Mouse (Mus musculus) liver, embryonic 11.5 days (tissue): ENCODE measurements at regions not wholly inside any gene's neighbourhood (a gene's known extent, or its start where the extent isn't known, plus 50 kb on each side); places are given as distances from the start of the nearest gene placed in this dataset.
"Not testable (repeated sequence)": the region's sequence is repeated elsewhere in the genome, so short reads cannot be mapped to it uniquely, and the experiment has no call there.

Experiments used
- ATAC-seq: fragments of 200-750 bp; cut with Nextera tagmentation; replicated peaks from 2 replicates; pipeline ENCODE4 v1.8.0; 2017; ENCODE audit warnings: moderate number of reproducible peaks, mild to moderate bottlenecking, moderate TSS enrichment, moderate library complexity; ENCODE audit not compliant: low FRiP score
- DNase-seq: peaks from one replicate; pipeline ENCODE4 v3.0.0-alpha.2; 2017; ENCODE audit warnings: low spot score
- H3K27ac ChIP-seq: fragments of 300-500 bp; sonication (generic); 2 replicates; pipeline ENCODE4 v1.5.1; 2014; ENCODE audit warnings: mild to moderate bottlenecking, low read depth, low read length, control low read depth
- H3K27me3 ChIP-seq: fragments of 300-500 bp; sonication (generic); replicated peaks from 2 replicates; pipeline ENCODE4 v1.6.1; 2014; ENCODE audit warnings: low read length, mixed read lengths; ENCODE audit not compliant: control insufficient read depth, insufficient read depth
- H3K36me3 ChIP-seq: fragments of 300-500 bp; sonication (generic); 2 replicates; pipeline ENCODE4 v1.6.1; 2014; ENCODE audit warnings: mild to moderate bottlenecking, low read length, moderate library complexity, mixed read lengths; ENCODE audit not compliant: control insufficient read depth, insufficient read depth
- H3K4me1 ChIP-seq: fragments of 300-500 bp; sonication (generic); replicated peaks from 2 replicates; pipeline ENCODE4 v1.6.1; 2014; ENCODE audit warnings: low read length, mixed read lengths; ENCODE audit not compliant: control insufficient read depth, insufficient read depth
- H3K4me2 ChIP-seq: fragments of 300-500 bp; sonication (generic); 2 replicates; pipeline ENCODE4 v1.6.1; 2014; ENCODE audit warnings: mild to moderate bottlenecking, control low read depth, moderate library complexity
- H3K4me3 ChIP-seq: fragments of 300-500 bp; sonication (generic); 2 replicates; pipeline ENCODE4 v1.5.1; 2014; ENCODE audit warnings: low read depth, low read length, control low read depth
- H3K9ac ChIP-seq: fragments of 300-500 bp; sonication (generic); 2 replicates; pipeline ENCODE4 v1.6.1; 2014; ENCODE audit warnings: low read depth, low read length, control low read depth
- H3K9me3 ChIP-seq: fragments of 300-500 bp; sonication (generic); 2 replicates; pipeline ENCODE4 v1.6.1; 2016; ENCODE audit warnings: low read length, inconsistent platforms, mixed read lengths; ENCODE audit not compliant: control insufficient read depth
- WGBS: fragments of 180-500 bp; shearing (Covaris S2); extraction: QIAGEN DNeasy Blood & Tissue Kit; methylation state at CpG from one replicate; pipeline ENCODE4 v1.1.7; 2014; 5-methylcytosine and 5-hydroxymethylcytosine counted together

GRCm38 (mm10) chr10:11780302-11780701 lies 437.1 kb downstream of the Epm2a start:
- H3K4me2 ChIP-seq: no peak overlapping the region
- WGBS: 70% methylated on average over 2 of the region's 2 CpGs
- H3K9ac ChIP-seq: no peak overlapping the region
- DNase-seq (no peak), ATAC-seq (no peak)
- no peak overlapping the region for H3K27ac ChIP-seq
- H3K4me3 ChIP-seq: no peak overlapping the region
- no peaks in the 10 kb centered on the region for H3K9me3 ChIP-seq
- H3K4me1 ChIP-seq: no peaks in the 10 kb centered on the region
- no peaks in the 10 kb centered on the region for H3K27me3 ChIP-seq
- H3K36me3 ChIP-seq: no peaks in the 10 kb centered on the region

GRCm38 (mm10) chr10:11787240-11787639 lies 444.0 kb downstream of the Epm2a start:
- Histone ChIP-seq H3K4me3 (no peak overlapping the region), H3K27me3 (no peaks in the 10 kb centered on the region), H3K9me3 (no peaks in the 10 kb centered on the region), H3K27ac (no peak overlapping the region), H3K4me2 (no peak overlapping the region), H3K36me3 (no peaks in the 10 kb centered on the region), H3K4me1 (no peaks in the 10 kb centered on the region), H3K9ac (no peak overlapping the region)
- no peak for ATAC-seq
- DNase-seq: no peak

- Histone ChIP-seq H3K4me1 (no peaks in the 10 kb centered on the region), H3K4me2 (no peak overlapping the region), H3K9me3 (no peaks in the 10 kb centered on the region), H3K4me3 (no peak overlapping the region), H3K36me3 (no peaks in the 10 kb centered on the region), H3K27ac (no peak overlapping the region), H3K9ac (no peak overlapping the region), H3K27me3 (no peaks in the 10 kb centered on the region)
- no peak for ATAC-seq
- WGBS: 81% methylated on average over 3 of the region's 3 CpGs
- no peak for DNase-seq
Measured at GRCm38 (mm10) chr10:11799510-11799909, 456.3 kb downstream of the Epm2a start.

- H3K27me3 ChIP-seq, H3K36me3 ChIP-seq, H3K9me3 ChIP-seq, H3K4me2 ChIP-seq, H3K9ac ChIP-seq, H3K4me1 ChIP-seq, H3K27ac ChIP-seq, ATAC-seq, DNase-seq, H3K4me3 ChIP-seq: not testable (repeated sequence)
- 81% methylated on average over 13 of the region's 13 CpGs for WGBS
Measured at GRCm38 (mm10) chr10:11801372-11802230, 458.4 kb downstream of the Epm2a start.

- Histone ChIP-seq H3K4me3 (no peak overlapping the region), H3K9ac (no peak overlapping the region), H3K4me1 (no peaks in the 10 kb centered on the region), H3K36me3 (no peaks in the 10 kb centered on the region), H3K9me3 (no peaks in the 10 kb centered on the region), H3K27me3 (no peaks in the 10 kb centered on the region), H3K27ac (no peak overlapping the region), H3K4me2 (no peak overlapping the region)
- DNase-seq (no peak), ATAC-seq (no peak)
- 74% methylated on average over 3 of the region's 3 CpGs for WGBS
Measured at GRCm38 (mm10) chr10:11809255-11809654, 466.1 kb downstream of the Epm2a start.

- no peak overlapping the region for H3K4me3 ChIP-seq
- H3K4me2 ChIP-seq: no peak overlapping the region
- H3K9ac ChIP-seq: no peak overlapping the region
- no peak overlapping the region for H3K27ac ChIP-seq
- WGBS: 71% methylated on average over 3 of the region's 3 CpGs
- H3K27me3 ChIP-seq: no peaks in the 10 kb centered on the region
- no peaks in the 10 kb centered on the region for H3K4me1 ChIP-seq
- H3K9me3 ChIP-seq: no peaks in the 10 kb centered on the region
- no peak for DNase-seq
- no peak for ATAC-seq
- no peaks in the 10 kb centered on the region for H3K36me3 ChIP-seq
Measured at GRCm38 (mm10) chr10:11822418-11822959, 479.3 kb downstream of the Epm2a start.

GRCm38 (mm10) chr10:11841094-11841493 lies 497.9 kb downstream of the Epm2a start:
- ATAC-seq (no peak), DNase-seq (no peak)
- Histone ChIP-seq H3K9ac (no peak overlapping the region), H3K4me1 (no peaks in the 10 kb centered on the region), H3K9me3 (no peaks in the 10 kb centered on the region), H3K27me3 (no peaks in the 10 kb centered on the region), H3K27ac (no peak overlapping the region), H3K36me3 (no peaks in the 10 kb centered on the region), H3K4me2 (no peak overlapping the region), H3K4me3 (no peak overlapping the region)
- WGBS: 81% methylated on average over 5 of the region's 5 CpGs

- ATAC-seq (no peak), DNase-seq (no peak)
- H3K36me3 ChIP-seq: no peaks in the 10 kb centered on the region
- no peak overlapping the region for H3K27ac ChIP-seq
- H3K27me3 ChIP-seq: no peaks in the 10 kb centered on the region
- no peak overlapping the region for H3K9ac ChIP-seq
- H3K9me3 ChIP-seq: no peaks in the 10 kb centered on the region
- H3K4me1 ChIP-seq: no peaks in the 10 kb centered on the region
- no peak overlapping the region for H3K4me3 ChIP-seq
- H3K4me2 ChIP-seq: no peak overlapping the region
- WGBS: 86% methylated on average over 7 of the region's 7 CpGs
Measured at GRCm38 (mm10) chr10:11841494-11841893, 498.3 kb downstream of the Epm2a start.

GRCm38 (mm10) chr10:11846141-11846540 lies 502.9 kb downstream of the Epm2a start:
- Histone ChIP-seq H3K9me3 (no peaks in the 10 kb centered on the region), H3K27me3 (no peaks in the 10 kb centered on the region), H3K4me3 (no peak overlapping the region), H3K27ac (no peak overlapping the region), H3K4me2 (no peak overlapping the region), H3K9ac (no peak overlapping the region), H3K36me3 (no peaks in the 10 kb centered on the region), H3K4me1 (no peaks in the 10 kb centered on the region)
- 77% methylated on average over 1 of the region's 1 CpGs for WGBS
- DNase-seq (no peak), ATAC-seq (no peak)
